Mouse (Mus musculus) skeletal muscle tissue, adult 2 months (tissue): ENCODE data around the gene Zdhhc24.
A peak's percentile ranks its signal among the peaks of the same experiment; 100 is the strongest.

Source experiments
- DNase-seq: peaks from one replicate; pipeline ENCODE4 v3.0.0-alpha.2; 2012; ENCODE audit warnings: low read depth, low spot score

Gene Zdhhc24

GRCm38 (mm10) chr19:4877785-4878184, 683 bp upstream of the Zdhhc24 start, which contains the start of gene Actn3:
Gene Actn3, minus strand, starts transcription at chr19:4877909.
- DNase-seq: peak; percentile 93

DNA sequence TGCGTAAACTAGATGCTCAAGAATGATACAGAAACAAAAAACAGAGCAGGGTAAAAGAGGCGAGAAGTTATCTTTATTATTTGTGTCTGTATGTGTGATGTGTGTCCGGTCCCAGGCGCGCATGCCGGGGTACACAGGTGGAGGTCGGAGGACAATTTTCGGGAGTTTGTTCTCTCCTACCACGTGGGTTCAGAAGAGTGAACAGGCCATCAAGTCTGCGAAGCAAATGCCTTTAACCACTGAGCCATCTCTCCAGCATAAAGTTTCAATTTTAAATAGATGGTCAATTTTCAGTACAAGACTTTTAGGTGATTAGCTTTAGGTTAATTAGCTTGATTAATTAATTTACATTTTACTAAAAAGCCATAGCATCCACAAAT, 846 bp downstream of the Zdhhc24 start:
- DNase-seq: no peak

DNA sequence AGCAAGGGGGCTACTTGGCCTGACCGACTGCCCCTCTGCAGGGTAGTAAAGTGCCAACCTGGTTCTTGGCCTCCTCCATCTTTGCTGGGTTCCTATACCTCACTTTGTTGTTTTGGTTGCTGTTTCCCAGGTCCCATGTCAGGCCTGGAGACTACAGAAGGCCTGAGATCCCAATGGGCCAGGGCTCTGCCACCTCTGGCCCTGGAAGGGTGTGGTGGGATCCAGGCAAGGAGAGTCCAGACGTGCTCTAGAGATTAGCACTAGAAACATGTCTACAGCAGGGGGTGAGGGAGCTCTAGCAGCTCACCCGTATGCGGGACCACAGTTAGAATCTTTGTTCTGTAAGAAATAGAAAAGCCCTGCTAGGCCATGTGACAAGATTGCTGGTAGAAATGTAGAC, 5.5 kb downstream of the Zdhhc24 start:
- DNase-seq: no peak

GRCm38 (mm10) chr19:4889791-4890190, 11.3 kb downstream of the Zdhhc24 start:
- DNase-seq: no peak

- DNase-seq: no peak
Observed at GRCm38 (mm10) chr19:4891798-4892197, 13.3 kb downstream of the Zdhhc24 start.

GRCm38 (mm10) chr19:4896780-4897520, 18.5 kb downstream of the Zdhhc24 start:
- DNase-seq: no peak

DNA sequence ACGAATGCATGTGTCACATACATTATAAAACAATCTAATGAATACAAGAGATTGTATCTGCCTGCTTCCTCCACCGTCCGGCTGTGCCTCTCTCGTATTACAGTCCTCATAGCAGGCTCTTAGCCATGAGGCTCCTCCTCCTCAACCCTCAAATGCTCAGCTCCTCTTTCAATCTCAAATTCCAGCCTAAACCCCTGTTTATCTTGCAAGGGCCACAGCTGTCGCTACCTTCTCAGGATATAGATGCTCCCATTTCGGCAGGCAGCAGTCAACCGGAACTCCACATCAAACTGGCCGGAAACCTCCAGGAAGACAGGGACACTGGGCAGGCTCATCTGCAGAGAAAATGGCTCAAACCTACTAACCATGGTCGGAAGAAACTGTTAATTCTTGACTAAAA, 20.5 kb downstream of the Zdhhc24 start:
- DNase-seq: peak; percentile 57

- peak; percentile 67 for DNase-seq
Observed at GRCm38 (mm10) chr19:4899888-4900287, 21.4 kb downstream of the Zdhhc24 start.

GRCm38 (mm10) chr19:4905979-4906794, 27.7 kb downstream of the Zdhhc24 start, which contains the start of gene Bbs1:
Gene Bbs1, minus strand, starts transcription at chr19:4906628.
- DNase-seq: peak; percentile 62

DNA sequence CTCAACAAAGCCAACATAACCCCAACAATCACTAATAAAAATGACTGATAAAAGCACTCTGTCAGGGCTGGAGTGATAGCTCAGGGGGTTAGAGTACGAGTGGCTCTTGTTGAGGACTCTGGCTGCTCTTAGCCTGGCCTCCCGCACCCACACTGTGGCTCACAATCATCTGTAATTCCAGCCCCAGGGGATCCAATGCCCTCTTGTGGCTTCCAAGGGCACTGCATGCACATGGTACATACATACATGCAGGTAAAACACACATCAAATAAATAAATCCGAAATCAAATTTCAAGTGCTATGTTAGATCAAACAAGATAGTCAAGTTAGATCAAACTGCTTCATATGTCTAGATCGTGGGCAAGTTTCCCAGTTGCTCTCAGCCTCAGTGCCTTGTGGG, 29.6 kb downstream of the Zdhhc24 start:
- peak; percentile 24 for DNase-seq

GRCm38 (mm10) chr19:4909376-4909775, 30.9 kb downstream of the Zdhhc24 start:
- DNase-seq: peak; percentile 69

- DNase-seq: no peak
Observed at GRCm38 (mm10) chr19:4915924-4916603, 37.6 kb downstream of the Zdhhc24 start.

DNA sequence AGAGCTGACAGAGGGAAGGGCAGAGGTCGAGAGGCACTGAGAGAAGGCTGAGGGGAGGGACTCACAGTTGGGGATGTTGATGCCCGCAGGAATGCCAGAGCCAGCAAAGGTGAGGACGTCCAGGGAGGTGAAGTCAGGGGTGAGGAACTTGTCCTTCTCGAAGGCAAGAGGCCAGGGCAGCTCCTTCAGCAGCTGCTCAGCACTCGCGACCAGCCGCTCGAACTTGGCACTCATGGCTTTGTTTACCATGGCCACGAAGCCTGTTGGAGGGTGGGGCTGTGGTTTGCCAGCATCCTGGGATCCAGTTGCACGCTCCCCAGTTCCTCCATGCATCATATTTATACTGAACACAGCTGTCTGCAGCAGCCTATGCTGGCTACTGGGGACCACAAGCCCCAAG, 38.4 kb downstream of the Zdhhc24 start:
- no peak for DNase-seq

- no peak for DNase-seq
Observed at GRCm38 (mm10) chr19:4919652-4920051, 41.2 kb downstream of the Zdhhc24 start.

- DNase-seq: no peak
Observed at GRCm38 (mm10) chr19:4925121-4925860, 46.8 kb downstream of the Zdhhc24 start.

- DNase-seq: peak; percentile 97
Observed at GRCm38 (mm10) chr19:4927904-4928531, 49.5 kb downstream of the Zdhhc24 start, which contains the start of gene Dpp3. Gene Dpp3, minus strand, starts transcription at chr19:4928287.

GRCm38 (mm10) chr19:4928781-4929180, 50.3 kb downstream of the Zdhhc24 start:
- peak; percentile 82 for DNase-seq
